Mouse (Mus musculus): ENCODE results near the gene Cftr. TPM values are rescaled to one million over a fixed set of nuclear protein-coding genes. Genes with fewer than 3 reads are reported as not detected.

Cftr gene
- polyA plus RNA-seq, 2 experiments from 2014 or later, result not detected

GRCm38 (mm10) chr6:18322950-18323349, 152.5 kb downstream of the Cftr start:
- ATAC-seq, result no peak

- ATAC-seq, result no peak
These were observed 164.9 kb downstream of the Cftr start for GRCm38 (mm10) chr6:18335393-18335792.

- ATAC-seq, result no peak
These were observed 167.8 kb downstream of the Cftr start for GRCm38 (mm10) chr6:18338307-18338706.

GRCm38 (mm10) chr6:18344272-18344671, 173.8 kb downstream of the Cftr start:
- ATAC-seq, result no peak

GRCm38 (mm10) chr6:18349153-18349858, 178.8 kb downstream of the Cftr start:
- no peak for ATAC-seq

- no peak for ATAC-seq
These were observed 189.7 kb downstream of the Cftr start for GRCm38 (mm10) chr6:18360154-18360553.

GRCm38 (mm10) chr6:18360955-18361354, 190.5 kb downstream of the Cftr start:
- ATAC-seq, result no peak

GRCm38 (mm10) chr6:18362232-18362631, 191.7 kb downstream of the Cftr start:
- ATAC-seq, result no peak

GRCm38 (mm10) chr6:18369054-18369453, 198.6 kb downstream of the Cftr start:
- ATAC-seq, result no peak

GRCm38 (mm10) chr6:18369723-18370122, 199.2 kb downstream of the Cftr start:
- ATAC-seq, result no peak

Other genes with a start within 250 kb of the Cftr start
- not detected for gene Wnt2, start 140.1 kb upstream of the Cftr start, polyA plus RNA-seq (2017; shearing (Covaris generic))
- gene Asz1, start 61.6 kb upstream of the Cftr start, polyA plus RNA-seq (2017; shearing (Covaris generic)), result not detected